Mouse (Mus musculus) lung, postnatal 0 days (tissue): ENCODE measurements around the gene Fbn1.

ENCODE experiments used
- CTCF ChIP-seq: IDR thresholded peaks from 2 replicates; pipeline ENCODE4 v1.5.1; 2016; ENCODE audit warnings: antibody characterized with exemption, mild to moderate bottlenecking
- EP300 ChIP-seq: IDR thresholded peaks from 2 replicates; pipeline ENCODE4 v1.6.1; 2016; ENCODE audit warnings: antibody characterized with exemption, mild to moderate bottlenecking, control low read depth

GRCm38 (mm10) chr2:125254630-125255029 is 253.2 kb downstream of the Fbn1 start:
- TF ChIP-seq CTCF (no peak), EP300 (no peak)
